ENCODE assay signal across 22 mouse cellular contexts in genomic region chr9:57823397-57823796, GRCm38 (mm10).
"Had no signal": no experiment of that assay in that cellular context is flagged by ENCODE, and none has a peak within 500 bp of the region (broad histone marks: within the 10 kb centered on the region; RNA-seq: fewer than 3 reads in every experiment).

No protein-coding gene starts in this region.

- H3K9ac ChIP-seq: limb, embryonic 13.5 days; lung, embryonic 15.5 days; neural tube, embryonic 12.5 days; neural tube, embryonic 15.5 days had no signal

- H3K27ac ChIP-seq: kidney, postnatal 0 days; layer of hippocampus, adult 2 months; limb, embryonic 10.5 days; limb, embryonic 13.5 days; lung, embryonic 15.5 days; midbrain, embryonic 10.5 days; neural tube, embryonic 12.5 days; neural tube, embryonic 15.5 days; stomach, postnatal 0 days had no signal

- H3K4me3 ChIP-seq: layer of hippocampus, adult 2 months; limb, embryonic 10.5 days; limb, embryonic 13.5 days; lung, embryonic 15.5 days; midbrain, embryonic 10.5 days; neural tube, embryonic 12.5 days; neural tube, embryonic 15.5 days had no signal

- H3K4me2 ChIP-seq: limb, embryonic 13.5 days; lung, embryonic 15.5 days; neural tube, embryonic 15.5 days had no signal

- H3K9me3 ChIP-seq: limb, embryonic 10.5 days; limb, embryonic 13.5 days; lung, embryonic 15.5 days; megakaryocyte, embryonic 14.5 days; midbrain, embryonic 10.5 days; neural tube, embryonic 12.5 days; neural tube, embryonic 15.5 days had no signal

- H3K27me3 ChIP-seq: limb, embryonic 13.5 days; megakaryocyte, embryonic 14.5 days; neural tube, embryonic 12.5 days; neural tube, embryonic 15.5 days had no signal

- H3K4me1 ChIP-seq: lung, embryonic 15.5 days had no signal

- H3K36me3 ChIP-seq: limb, embryonic 13.5 days; lung, embryonic 15.5 days; neural tube, embryonic 12.5 days; neural tube, embryonic 15.5 days had no signal

- DNase-seq: kidney, adult 2 months; kidney, postnatal 25 days; layer of hippocampus, adult 9-11 months; lung, adult 18-20 months; lung, postnatal 10 days; lung, postnatal 36 days; midbrain, embryonic 14.5 days; right cerebral cortex, adult 18-20 months; right cerebral cortex, postnatal 14 days; right cerebral cortex, postnatal 4 days; thymus, adult 2 months; thymus, postnatal 4 days had no signal
